In genomic region chr8:113635592-113636279, GRCm38 (mm10) we compare ENCODE assay signal across 8 mouse cellular contexts. TPM values are rescaled to one million over a fixed set of nuclear protein-coding genes. Genes with fewer than 3 reads are reported as not detected.
A peak's percentile ranks its signal among the peaks of the same experiment; 100 is the strongest.
DNase-seq lines count a peak whose midpoint lies in the region; ATAC-seq and TF ChIP-seq lines count a peak whose summit lies in the region.

No protein-coding gene starts in this region.

- peaks cover 4% of the 10 kb centered on the region; the same call in 1 of the 2 replicates for H3K4me1 ChIP-seq in heart, embryonic 11.5 days (ENCODE audit: control insufficient read depth, insufficient read depth, low read length)
- H3K4me1 ChIP-seq in hindbrain, embryonic 11.5 days (replicated peaks; ENCODE audit: control insufficient read depth, insufficient read depth, low read length): no peaks in the 10 kb centered on the region
- peaks cover 18% of the 10 kb centered on the region for H3K4me1 ChIP-seq in lung, embryonic 15.5 days
- H3K4me1 ChIP-seq in stomach, embryonic 15.5 days: peaks cover 15% of the 10 kb centered on the region

- ATAC-seq in heart, embryonic 11.5 days (replicated peaks; ENCODE audit: insufficient number of reproducible peaks, low FRiP score, low TSS enrichment): peak; percentile 77
- ATAC-seq in hindbrain, embryonic 11.5 days (ENCODE audit: low FRiP score): peak; percentile 84
- ATAC-seq in lung, embryonic 15.5 days (ENCODE audit: borderline replicate concordance, extremely low read depth, low FRiP score, low TSS enrichment): peak; percentile 69
- peak; percentile 70 for ATAC-seq in stomach, embryonic 15.5 days (ENCODE audit: insufficient read depth, low FRiP score, low read depth)

- peak; percentile 36; the same call in 1 of the 2 replicates for TF ChIP-seq POLR2A in brain, embryonic 14.5 days (IDR thresholded peaks at IDR 0.05; ENCODE audit: borderline replicate concordance, extremely low read depth, insufficient read depth, insufficient read length, poor library complexity, severe bottlenecking)

- peak overlapping the region; percentile 90 for H3K27ac ChIP-seq in heart, embryonic 11.5 days (ENCODE audit: low read depth, low read length)
- H3K27ac ChIP-seq in hindbrain, embryonic 11.5 days (ENCODE audit: low read depth, low read length): peak overlapping the region; percentile 61
- peak overlapping the region; percentile 99 for H3K27ac ChIP-seq in lung, embryonic 15.5 days
- H3K27ac ChIP-seq in stomach, embryonic 15.5 days: peak overlapping the region; percentile 98

- H3K4me2 ChIP-seq in heart, embryonic 11.5 days: peak overlapping the region; percentile 96
- peak overlapping the region; percentile 95 for H3K4me2 ChIP-seq in hindbrain, embryonic 11.5 days (replicated peaks; ENCODE audit: low read depth, low read length)
- peak overlapping the region; percentile 98 for H3K4me2 ChIP-seq in lung, embryonic 15.5 days
- H3K4me2 ChIP-seq in stomach, embryonic 15.5 days: peak overlapping the region; percentile 96

- no peak for DNase-seq in heart, adult 11 months
- DNase-seq in 3T3-L1 (ENCODE audit: low read depth, low spot score): peak; percentile 97
- DNase-seq in brain, embryonic 14.5 days (ENCODE audit: low read depth): no peak
- DNase-seq in hindbrain, embryonic 11.5 days (ENCODE audit: low spot score): no peak
- no peak for DNase-seq in ovary, postnatal 36 days (ENCODE audit: low spot score)

- H3K4me3 ChIP-seq in heart, embryonic 11.5 days (ENCODE audit: low read depth, low read length): peak overlapping the region; percentile 65
- H3K4me3 ChIP-seq in hindbrain, embryonic 11.5 days (ENCODE audit: low read depth, low read length): peak overlapping the region; percentile 56
- H3K4me3 ChIP-seq in lung, embryonic 15.5 days: peak overlapping the region; percentile 92
- peak overlapping the region; percentile 82 for H3K4me3 ChIP-seq in stomach, embryonic 15.5 days (replicated peaks)

- peaks cover 5% of the 10 kb centered on the region; the same call in 1 of the 2 replicates for H3K36me3 ChIP-seq in heart, embryonic 11.5 days (ENCODE audit: control insufficient read depth, insufficient read depth, low read length)
- peaks cover 2% of the 10 kb centered on the region for H3K36me3 ChIP-seq in hindbrain, embryonic 11.5 days (ENCODE audit: control insufficient read depth, insufficient read depth, low read length)
- H3K36me3 ChIP-seq in lung, embryonic 15.5 days: peaks cover 18% of the 10 kb centered on the region; the same call in 1 of the 2 replicates
- peaks cover 14% of the 10 kb centered on the region for H3K36me3 ChIP-seq in stomach, embryonic 15.5 days

- H3K9me3 ChIP-seq in heart, embryonic 11.5 days (replicated peaks; ENCODE audit: control insufficient read depth, low read length): no peaks in the 10 kb centered on the region
- H3K9me3 ChIP-seq in hindbrain, embryonic 11.5 days (ENCODE audit: control insufficient read depth, low read length): no peaks in the 10 kb centered on the region
- H3K9me3 ChIP-seq in lung, embryonic 15.5 days: no peaks in the 10 kb centered on the region
- no peaks in the 10 kb centered on the region for H3K9me3 ChIP-seq in stomach, embryonic 15.5 days

- WGBS in heart, embryonic 11.5 days (ENCODE audit: insufficient replicate concordance): 1% methylated on average over 44 of the region's 44 CpGs
- WGBS in hindbrain, embryonic 11.5 days: under 1% methylated on average over 44 of the region's 44 CpGs
- WGBS in lung, embryonic 15.5 days: under 1% methylated on average over 44 of the region's 44 CpGs
- WGBS in stomach, embryonic 15.5 days: under 1% methylated on average over 44 of the region's 44 CpGs

- TF ChIP-seq CTCF in brain, embryonic 14.5 days (IDR thresholded peaks at IDR 0.05; ENCODE audit: borderline replicate concordance, extremely low read depth, insufficient read depth, insufficient read length): no peak

- no peaks in the 10 kb centered on the region for H3K27me3 ChIP-seq in heart, embryonic 11.5 days (ENCODE audit: control insufficient read depth, insufficient read depth, low read length)
- H3K27me3 ChIP-seq in hindbrain, embryonic 11.5 days (ENCODE audit: control insufficient read depth, insufficient read depth, low read length): no peaks in the 10 kb centered on the region
- H3K27me3 ChIP-seq in lung, embryonic 15.5 days: no peaks in the 10 kb centered on the region
- no peaks in the 10 kb centered on the region for H3K27me3 ChIP-seq in stomach, embryonic 15.5 days (replicated peaks)

- peak overlapping the region; percentile 80 for H3K9ac ChIP-seq in heart, embryonic 11.5 days (ENCODE audit: low read depth, low read length)
- peak overlapping the region; percentile 56 for H3K9ac ChIP-seq in hindbrain, embryonic 11.5 days (ENCODE audit: low read depth, low read length)
- H3K9ac ChIP-seq in lung, embryonic 15.5 days: peak overlapping the region; percentile 72
- peak overlapping the region; percentile 50 for H3K9ac ChIP-seq in stomach, embryonic 15.5 days

RNA-seq across cellular contexts. Expression of gene Mon1b, which starts 0.3 kb away (rescaled TPM):
- 4.4 and 5.9 TPM in 2 replicates for polyA plus RNA-seq in heart, embryonic 11.5 days (2014; fragmentation: Nextera tagmentation; extraction: Ambion mirVana)
- 5.2 and 11.0 TPM in 2 replicates for polyA plus RNA-seq in brain, embryonic 14.5 days (2012; rRNA removed)
- polyA plus RNA-seq in hindbrain, embryonic 11.5 days (2014; fragmentation: Nextera tagmentation; extraction: Ambion mirVana): 9.0 and 12.6 TPM in 2 replicates
- polyA plus RNA-seq in lung, embryonic 15.5 days (2015; fragmentation: Nextera tagmentation; extraction: Ambion mirVana): 7.7 and 8.0 TPM in 2 replicates
- polyA plus RNA-seq in stomach, embryonic 15.5 days (2015; fragmentation: Nextera tagmentation; extraction: Ambion mirVana): 6.3 and 7.9 TPM in 2 replicates

RNA-seq across cellular contexts. Expression of gene Syce1l, which starts 7.3 kb away (rescaled TPM):
- polyA plus RNA-seq in heart, embryonic 11.5 days (2014; fragmentation: Nextera tagmentation; extraction: Ambion mirVana): not detected in 2 replicates
- 0.43 and 0.55 TPM in 2 replicates for polyA plus RNA-seq in brain, embryonic 14.5 days (2012; rRNA removed)
- polyA plus RNA-seq in hindbrain, embryonic 11.5 days (2014; fragmentation: Nextera tagmentation; extraction: Ambion mirVana): not detected in 2 replicates
- not detected in 2 replicates for polyA plus RNA-seq in lung, embryonic 15.5 days (2015; fragmentation: Nextera tagmentation; extraction: Ambion mirVana)
- polyA plus RNA-seq in stomach, embryonic 15.5 days (2015; fragmentation: Nextera tagmentation; extraction: Ambion mirVana): not detected in 2 replicates
